Mouse (Mus musculus): ENCODE results near the gene BC037034. TPM values are rescaled to one million over a fixed set of nuclear protein-coding genes. Genes with fewer than 3 reads are reported as not detected.

BC037034 gene
- polyA plus RNA-seq (2021; fragmentation: Nextera tagmentation) = 3.0 and 17.8 TPM in 2 replicates
- long read RNA-seq, experiment 1, partial matches to known transcripts = 5 of 8 reads
- long read RNA-seq, experiment 1, other reads (novel, unspliced or antisense) = 3 of 8 reads
- long read RNA-seq, experiment 2, partial matches to known transcripts = 7 of 10 reads
- long read RNA-seq, experiment 2, other reads (novel, unspliced or antisense) = 3 of 10 reads

DNA sequence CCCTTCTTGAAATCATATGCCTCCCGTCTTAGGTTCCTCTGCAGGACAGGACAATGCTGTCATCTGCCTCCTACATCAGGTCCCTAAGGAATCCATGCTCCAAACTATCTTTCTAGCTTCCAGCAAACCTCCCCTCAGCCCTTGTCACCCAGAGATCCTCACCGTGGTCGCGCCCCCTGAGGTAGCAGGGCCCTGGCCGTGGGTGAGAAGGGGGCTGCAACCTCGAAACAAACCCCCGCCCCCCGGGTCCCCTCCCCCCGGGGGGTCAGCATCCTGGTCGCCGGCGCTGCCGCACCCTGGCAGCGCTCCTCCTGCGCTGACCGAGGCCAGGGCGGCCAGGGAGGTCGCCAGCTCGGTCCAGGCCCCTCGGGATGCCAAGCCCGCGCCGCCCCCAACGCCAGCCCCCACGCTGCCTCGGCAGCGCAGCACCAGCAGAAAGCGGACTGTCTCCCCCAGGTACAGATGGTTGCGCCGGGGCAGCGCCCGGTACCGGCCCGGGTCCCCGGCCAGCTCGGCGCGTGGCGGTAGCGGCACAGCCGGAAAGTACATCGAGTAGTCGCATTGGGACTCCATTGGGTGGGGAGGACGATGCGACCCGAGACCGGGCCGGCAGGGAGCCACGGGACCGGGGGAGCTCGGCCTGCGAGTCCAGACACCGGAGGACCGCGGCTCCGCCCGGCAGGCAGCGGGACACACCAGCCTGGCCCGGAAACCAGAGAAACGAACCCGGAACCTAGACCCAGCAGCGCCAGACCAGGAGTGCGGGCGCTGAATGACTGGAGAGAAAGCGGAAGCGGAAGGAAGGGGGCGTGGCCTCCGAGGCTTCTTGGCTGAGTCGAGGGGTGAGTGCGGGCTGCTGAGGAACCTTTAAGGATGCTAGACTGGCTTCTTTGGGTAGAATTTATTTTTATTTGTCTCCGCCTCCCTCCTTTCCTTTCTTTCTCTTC is at the start of gene BC037034:
BC037034 (minus strand) TSS at position 774 of the 947 bp plus-strand sequence.

DNA sequence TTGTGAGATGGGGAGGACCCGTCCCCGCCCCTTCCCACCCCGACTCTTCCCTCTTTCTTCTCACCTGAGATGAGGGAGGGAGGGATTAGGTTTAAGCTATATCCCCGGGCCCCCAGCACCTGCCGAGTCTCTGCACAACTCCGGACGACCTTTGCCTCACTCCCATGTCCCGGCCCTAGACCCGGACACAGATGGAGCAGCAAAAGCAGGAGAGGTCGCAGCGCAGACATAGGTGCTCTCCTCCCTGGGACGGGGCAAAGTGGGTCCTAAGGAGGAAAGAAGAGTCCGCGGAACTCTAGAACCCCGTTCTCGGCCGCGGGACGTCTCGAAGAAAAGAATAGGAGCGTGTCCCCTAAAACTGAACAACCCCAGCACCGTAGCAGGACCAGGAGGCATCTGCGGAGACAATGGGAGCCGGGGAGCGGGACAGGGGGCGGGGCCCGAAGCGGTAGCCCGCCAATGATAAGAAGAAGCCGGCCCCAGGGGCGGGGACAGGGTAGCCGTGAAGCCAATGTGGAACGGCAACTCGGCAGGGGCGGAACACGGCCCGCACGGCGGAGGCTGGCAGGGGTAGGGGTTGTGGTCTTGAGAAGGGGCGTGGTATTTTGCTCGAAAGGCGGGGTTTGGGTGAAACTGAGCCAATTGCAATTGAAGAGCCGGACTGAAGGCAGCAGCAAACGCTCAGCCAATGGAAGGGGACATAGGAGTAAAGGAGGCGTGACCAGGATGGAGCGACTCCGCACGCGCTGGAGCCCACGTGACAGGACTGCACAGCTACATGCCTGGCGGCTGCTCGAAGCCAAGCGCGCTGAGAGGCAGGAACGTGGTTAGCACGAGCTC is 16.0 kb upstream of the BC037034 start, which contains the start of the genes Gm43720, Gpc2 and Stag3:
Gm43720 (minus strand) TSS at position 374 of the 840 bp plus-strand sequence.
Gpc2 (minus strand) TSS at position 421 of the 840 bp plus-strand sequence.
Stag3 (plus strand) TSS at position 656 of the 840 bp plus-strand sequence.

GRCm38 (mm10) chr5:138272409-138272923 is 8.6 kb upstream of the BC037034 start, which contains the start of gene Gal3st4:
Gene Gal3st4, minus strand, starts transcription at chr5:138272840.

DNA sequence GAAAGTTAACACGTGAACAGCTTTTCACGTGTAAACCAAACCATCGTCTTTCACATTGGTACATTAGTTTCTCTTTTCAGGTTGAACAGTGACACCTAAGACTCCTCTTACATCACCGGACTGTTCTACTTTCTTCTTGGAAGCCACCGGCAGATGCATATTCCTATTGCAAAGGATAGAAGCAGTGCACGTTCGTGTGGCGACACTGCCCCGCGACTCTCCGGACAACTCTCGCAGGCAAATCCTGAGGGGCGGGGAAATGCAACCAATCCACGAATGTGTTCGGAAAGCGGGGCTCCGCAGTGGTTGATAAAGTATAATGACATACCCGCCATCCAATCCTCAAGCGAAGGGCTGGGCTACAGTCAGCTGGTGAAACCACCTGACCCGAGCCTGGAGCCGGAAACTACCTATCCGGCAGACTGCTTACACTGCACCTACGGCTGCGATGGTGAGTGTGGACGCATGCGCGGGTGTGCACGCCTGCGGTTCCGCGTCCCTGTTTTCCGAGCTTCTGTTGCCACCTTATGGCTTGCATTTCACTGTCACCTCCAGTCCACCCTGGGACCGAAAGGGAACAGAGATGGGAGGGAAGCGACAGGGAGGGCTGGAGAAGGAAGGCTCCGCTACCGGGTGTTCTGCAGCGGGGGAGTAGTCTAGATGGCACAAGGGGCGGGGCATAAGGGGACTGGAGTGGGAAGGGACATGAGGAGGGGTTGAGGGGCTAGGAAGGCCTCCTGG is 8.3 kb downstream of the BC037034 start, which contains the start of gene Lamtor4:
Lamtor4 (plus strand) TSS at position 130 of the 741 bp plus-strand sequence.

DNA sequence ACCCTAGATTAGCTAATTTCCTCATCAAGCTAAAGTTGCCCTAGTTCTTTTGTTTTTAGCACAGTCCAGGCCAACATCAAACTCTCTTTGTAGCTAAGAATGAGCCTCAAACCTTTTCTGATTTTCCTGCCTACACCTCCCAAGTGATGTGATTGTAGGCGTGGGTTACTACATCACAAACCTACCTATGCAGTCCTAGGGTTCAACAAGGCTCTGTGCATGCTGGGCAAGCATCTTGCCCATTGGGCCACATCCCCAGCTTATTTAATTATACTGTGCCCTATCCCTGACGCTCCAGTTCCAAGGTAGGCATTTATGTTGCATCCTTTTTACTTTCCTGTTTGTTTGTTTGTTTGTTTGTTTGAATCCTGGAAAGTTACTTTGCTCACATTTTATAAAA is 38.1 kb downstream of the BC037034 start, which contains the start of gene Nxpe5:
Nxpe5 (plus strand) TSS at position 199 of the 400 bp plus-strand sequence.

Other genes starting within 250 kb of the BC037034 start
- gene Smok3a, start 242.8 kb downstream of the BC037034 start, polyA plus RNA-seq (2021; fragmentation: Nextera tagmentation) = not detected in 2 replicates
- not detected in 2 replicates for gene Smok3b, start 242.6 kb downstream of the BC037034 start, polyA plus RNA-seq (2021; fragmentation: Nextera tagmentation)
- not detected in 2 replicates for gene Smok3c, start 210.8 kb downstream of the BC037034 start, polyA plus RNA-seq (2021; fragmentation: Nextera tagmentation)
- gene Zkscan1, start 178.9 kb downstream of the BC037034 start, polyA plus RNA-seq (2021; fragmentation: Nextera tagmentation) = 9.4 and 10.4 TPM in 2 replicates
- 14.2 and 14.4 TPM in 2 replicates for gene Zscan21, start 147.1 kb downstream of the BC037034 start, polyA plus RNA-seq (2021; fragmentation: Nextera tagmentation)
- 6.1 and 7.0 TPM in 2 replicates for gene Zfp113, start 108.3 kb downstream of the BC037034 start, polyA plus RNA-seq (2021; fragmentation: Nextera tagmentation)
- gene Cops6, start 103.0 kb downstream of the BC037034 start, polyA plus RNA-seq (2021; fragmentation: Nextera tagmentation) = 327 and 335 TPM in 2 replicates
- gene Ap4m1, start 92.0 kb downstream of the BC037034 start, polyA plus RNA-seq (2021; fragmentation: Nextera tagmentation) = 3.8 and 4.9 TPM in 2 replicates
- gene Mcm7, start 91.6 kb downstream of the BC037034 start, polyA plus RNA-seq (2021; fragmentation: Nextera tagmentation) = 8.4 and 12.9 TPM in 2 replicates
- gene Taf6, start 76.6 kb downstream of the BC037034 start, polyA plus RNA-seq (2021; fragmentation: Nextera tagmentation) = 42.2 and 48.4 TPM in 2 replicates
- 12.8 and 19.6 TPM in 2 replicates for gene Cnpy4, start 76.5 kb downstream of the BC037034 start, polyA plus RNA-seq (2021; fragmentation: Nextera tagmentation)
- gene Mblac1, start 69.7 kb downstream of the BC037034 start, polyA plus RNA-seq (2021; fragmentation: Nextera tagmentation) = 6.4 and 7.0 TPM in 2 replicates
- gene Nxpe5, start 38.1 kb downstream of the BC037034 start, polyA plus RNA-seq (2021; fragmentation: Nextera tagmentation) = not detected in 2 replicates
- gene Lamtor4, start 8.6 kb downstream of the BC037034 start, polyA plus RNA-seq (2021; fragmentation: Nextera tagmentation) = 102 TPM in 2 replicates
- 3.1 and 4.0 TPM in 2 replicates for gene Gal3st4, start 8.8 kb upstream of the BC037034 start, polyA plus RNA-seq (2021; fragmentation: Nextera tagmentation)
- not detected in 2 replicates for gene Gm43720, start 15.9 kb upstream of the BC037034 start, polyA plus RNA-seq (2021; fragmentation: Nextera tagmentation)
- gene Gpc2, start 16.0 kb upstream of the BC037034 start, polyA plus RNA-seq (2021; fragmentation: Nextera tagmentation) = 0.13 and 0.21 TPM in 2 replicates
- gene Stag3, start 16.2 kb upstream of the BC037034 start, polyA plus RNA-seq (2021; fragmentation: Nextera tagmentation) = 0.13 and 0.19 TPM in 2 replicates
- gene Pvrig, start 77.9 kb upstream of the BC037034 start, polyA plus RNA-seq (2021; fragmentation: Nextera tagmentation) = 0.18 and 0.30 TPM in 2 replicates
- 10.1 and 10.2 TPM in 2 replicates for gene Zfp157, start 177.4 kb upstream of the BC037034 start, polyA plus RNA-seq (2021; fragmentation: Nextera tagmentation)

Data from left cerebral cortex, adult 6 months (tissue).